Mouse (Mus musculus): ENCODE results near the gene Adgrl3. TPM values are rescaled to one million over a fixed set of nuclear protein-coding genes. Genes with fewer than 3 reads are reported as not detected.
A peak's percentile ranks its signal among the peaks of the same experiment; 100 is the strongest.

Gene Adgrl3
- total RNA-seq, 2 experiments from 2014 or later: 157 to 179 TPM

DNA sequence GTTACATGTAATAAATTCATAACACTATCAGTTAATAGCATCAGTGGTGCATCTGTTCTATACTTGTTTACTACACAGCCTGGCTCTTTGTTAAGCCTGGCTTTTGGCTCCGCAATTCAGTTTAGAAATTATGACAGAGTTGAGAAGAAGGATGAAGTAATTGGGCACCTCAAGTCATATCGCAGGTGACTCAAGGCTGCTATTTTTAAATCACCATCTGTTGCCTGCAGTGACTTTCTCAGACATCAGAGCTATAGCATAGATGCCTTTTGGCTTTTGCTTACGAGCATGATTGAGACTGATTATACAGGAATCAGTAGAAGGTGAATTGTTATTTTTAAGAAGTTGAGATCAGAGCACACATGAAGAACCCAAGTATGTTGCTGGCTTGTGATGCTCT, 236.2 kb downstream of the Adgrl3 start:
- DNase-seq: no peak

- DNase-seq: no peak
Measured at GRCm38 (mm10) chr5:81269689-81270088, 249.8 kb downstream of the Adgrl3 start.

DNA sequence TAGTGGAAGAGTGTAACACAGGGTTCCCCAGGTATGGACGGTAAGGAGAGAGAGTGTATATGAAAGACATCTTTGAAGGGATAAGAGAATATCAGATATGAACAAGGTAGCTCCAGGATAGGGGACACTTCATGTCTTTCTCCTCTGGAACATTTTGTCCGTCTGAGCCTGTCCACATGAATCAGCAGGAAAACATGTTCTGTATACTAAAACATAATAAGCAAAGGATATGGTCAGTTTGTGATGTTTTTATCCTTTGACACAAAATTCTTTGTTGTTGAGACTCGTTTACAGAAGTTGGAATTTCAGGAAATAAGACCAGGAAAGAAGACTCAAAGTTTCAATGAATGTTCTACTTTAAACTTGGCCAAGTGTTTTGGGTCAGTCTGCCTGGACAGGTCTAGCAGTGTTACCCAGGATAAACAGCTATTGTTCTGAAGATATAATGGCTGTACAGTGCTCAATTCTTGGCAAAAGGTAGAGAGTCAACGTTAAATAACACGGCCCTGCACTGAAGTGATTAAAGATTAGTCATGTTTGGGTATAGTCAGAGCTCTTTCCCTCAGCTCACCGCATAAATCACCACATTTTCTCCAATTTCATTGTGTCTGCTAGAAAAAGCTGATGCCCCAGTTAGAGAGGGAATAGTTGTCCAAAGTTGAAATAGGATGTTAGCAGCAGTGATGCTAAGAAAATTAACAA, 255.6 kb downstream of the Adgrl3 start:
- no peak for DNase-seq

DNA sequence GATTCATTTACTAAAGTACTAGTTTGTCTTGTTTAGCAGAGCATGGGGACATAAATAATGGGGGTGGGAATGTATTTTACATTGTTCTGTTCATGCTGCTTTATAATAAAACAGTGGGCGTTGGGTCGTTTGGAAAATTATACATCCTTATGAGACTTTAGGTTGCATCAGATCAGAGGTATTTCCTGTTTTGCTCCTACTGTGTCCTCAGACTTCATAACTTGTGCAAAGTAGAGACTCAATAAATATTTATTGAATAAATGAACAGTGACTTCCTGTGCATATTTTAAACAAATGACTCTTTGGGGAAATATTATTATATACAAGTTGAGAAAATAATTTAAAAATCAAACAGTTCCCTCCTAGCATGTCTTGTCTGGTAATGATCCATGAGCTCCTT, 259.3 kb downstream of the Adgrl3 start:
- DNase-seq: no peak

DNA sequence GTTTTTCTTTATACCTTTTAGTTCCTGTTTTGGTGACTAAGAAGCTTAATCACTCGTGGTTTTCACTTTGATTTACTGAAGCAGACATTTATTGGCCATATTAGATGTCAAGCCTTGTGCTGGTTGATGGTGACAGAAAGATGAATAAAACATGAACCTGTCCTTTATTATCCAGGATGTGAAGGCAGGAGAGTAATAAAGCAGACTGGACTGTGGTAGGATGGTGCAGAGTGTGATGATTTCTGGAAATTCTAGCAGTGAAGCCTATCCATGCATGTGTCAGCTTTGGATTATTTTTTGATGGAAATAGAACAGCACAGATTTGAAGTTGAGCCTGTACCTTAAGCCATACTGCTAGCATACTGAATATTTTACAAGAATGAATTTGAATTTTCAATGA, 265.7 kb downstream of the Adgrl3 start:
- no peak for DNase-seq

GRCm38 (mm10) chr5:81301874-81302273, 281.9 kb downstream of the Adgrl3 start:
- DNase-seq: no peak

- DNase-seq: no peak
Measured at GRCm38 (mm10) chr5:81317406-81318112, 297.6 kb downstream of the Adgrl3 start.

DNA sequence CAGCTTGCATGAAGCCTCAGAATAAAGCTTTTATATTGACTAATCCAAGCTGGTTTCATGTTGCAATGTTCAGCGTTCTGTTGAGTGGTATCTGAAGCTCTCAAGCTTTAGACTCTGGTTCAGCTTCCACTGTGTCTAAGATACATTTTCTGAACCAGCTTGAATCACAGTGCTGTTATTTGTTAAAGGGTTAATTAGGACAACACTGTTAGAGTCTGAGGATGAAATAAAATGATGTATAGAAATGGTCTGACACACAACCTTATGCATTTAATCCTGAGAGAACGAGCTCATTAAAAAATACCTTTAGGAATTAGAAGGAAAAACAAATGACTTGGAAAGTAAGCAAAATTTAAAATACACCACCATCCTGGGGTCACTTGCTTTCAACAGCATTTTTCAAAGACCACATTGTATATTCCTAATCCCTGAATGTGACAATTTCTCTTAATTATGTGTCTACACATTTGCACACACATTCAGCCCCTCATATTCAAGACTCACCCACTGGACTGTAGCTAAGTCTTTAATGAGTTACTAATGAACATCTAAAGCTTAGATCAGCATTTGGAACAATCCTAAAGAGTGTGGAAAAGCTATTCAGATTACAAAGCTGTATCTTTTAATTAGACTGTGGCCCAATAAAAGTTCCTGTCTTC, 301.5 kb downstream of the Adgrl3 start:
- DNase-seq: no peak

GRCm38 (mm10) chr5:81322064-81322463, 302.1 kb downstream of the Adgrl3 start:
- DNase-seq: no peak

DNA sequence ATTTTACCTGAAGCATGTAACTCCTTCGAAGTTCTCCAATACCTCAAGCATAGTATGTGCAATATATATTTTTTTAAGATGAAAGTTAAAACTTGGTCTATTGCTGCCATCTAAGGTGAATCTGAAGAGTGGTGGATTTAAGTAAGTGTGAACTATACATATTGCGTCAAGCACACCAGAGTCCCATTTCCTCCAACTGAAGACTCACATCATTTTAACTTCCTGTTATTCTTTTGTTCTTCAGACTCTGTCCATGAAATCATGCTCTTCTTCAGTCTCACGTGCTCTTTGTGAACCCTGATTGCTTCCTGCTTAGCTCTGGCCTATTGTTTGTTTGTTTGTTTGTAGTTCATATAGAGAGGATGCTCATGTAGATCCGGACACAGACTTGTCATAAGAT, 307.0 kb downstream of the Adgrl3 start:
- no peak for DNase-seq

DNA sequence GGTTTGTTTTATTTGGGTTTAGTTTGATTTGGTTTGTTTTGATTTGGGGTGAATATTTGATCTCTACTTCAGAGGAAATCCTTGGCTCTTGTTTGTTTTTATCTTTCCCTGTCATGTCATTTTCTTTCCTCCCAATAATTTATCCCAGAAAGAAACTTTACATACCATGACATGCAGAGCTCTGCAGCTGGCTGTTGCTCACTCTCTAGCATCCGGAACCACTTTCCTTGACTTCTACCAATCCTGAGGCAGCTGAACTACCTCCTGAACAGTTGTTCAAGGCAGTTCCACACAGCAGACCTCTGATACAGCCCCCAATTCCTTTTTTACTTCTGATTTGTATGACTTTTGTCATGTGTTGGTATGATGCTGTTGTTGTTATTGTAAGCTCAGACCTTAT, 307.5 kb downstream of the Adgrl3 start:
- DNase-seq: no peak

DNA sequence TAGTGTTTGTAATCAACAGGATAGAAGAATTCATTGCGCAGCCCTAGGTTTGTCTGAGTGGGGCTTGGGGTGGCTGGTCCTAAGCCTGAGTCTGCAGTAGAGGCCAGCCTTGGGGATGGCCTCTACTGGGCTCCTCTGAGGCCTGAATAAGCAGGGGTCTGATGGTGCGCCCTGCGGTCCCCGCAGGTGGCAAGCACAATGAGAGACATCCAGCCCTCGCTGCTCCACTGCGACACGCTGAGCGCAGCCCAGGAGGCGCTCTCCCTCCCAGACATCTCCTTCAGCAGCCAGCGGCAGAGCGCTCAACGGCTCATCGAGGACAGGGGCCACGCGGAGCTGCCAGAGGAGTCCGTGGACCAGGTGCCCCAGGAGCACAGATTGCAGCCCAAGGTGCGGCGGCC, 309.6 kb downstream of the Adgrl3 start:
- DNase-seq: no peak

- DNase-seq: no peak
Measured at GRCm38 (mm10) chr5:81344330-81344729, 324.4 kb downstream of the Adgrl3 start.

DNA sequence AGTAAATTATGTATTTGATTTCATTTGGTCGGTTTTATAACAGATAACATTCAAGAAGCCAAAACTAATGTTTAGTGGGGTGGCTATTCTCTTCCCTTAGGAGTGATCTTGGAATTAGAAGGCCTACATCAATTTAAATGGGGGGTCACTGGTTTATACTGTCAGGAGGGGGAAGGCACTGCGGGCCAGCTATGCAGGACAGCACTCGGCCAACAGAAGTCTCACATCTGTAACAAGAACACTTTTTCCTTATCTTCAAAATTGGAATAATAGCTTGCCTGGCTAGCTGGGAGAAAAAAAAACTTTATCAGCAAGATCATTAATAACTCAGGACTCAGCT, 325.1 kb downstream of the Adgrl3 start:
- no peak for DNase-seq

DNA sequence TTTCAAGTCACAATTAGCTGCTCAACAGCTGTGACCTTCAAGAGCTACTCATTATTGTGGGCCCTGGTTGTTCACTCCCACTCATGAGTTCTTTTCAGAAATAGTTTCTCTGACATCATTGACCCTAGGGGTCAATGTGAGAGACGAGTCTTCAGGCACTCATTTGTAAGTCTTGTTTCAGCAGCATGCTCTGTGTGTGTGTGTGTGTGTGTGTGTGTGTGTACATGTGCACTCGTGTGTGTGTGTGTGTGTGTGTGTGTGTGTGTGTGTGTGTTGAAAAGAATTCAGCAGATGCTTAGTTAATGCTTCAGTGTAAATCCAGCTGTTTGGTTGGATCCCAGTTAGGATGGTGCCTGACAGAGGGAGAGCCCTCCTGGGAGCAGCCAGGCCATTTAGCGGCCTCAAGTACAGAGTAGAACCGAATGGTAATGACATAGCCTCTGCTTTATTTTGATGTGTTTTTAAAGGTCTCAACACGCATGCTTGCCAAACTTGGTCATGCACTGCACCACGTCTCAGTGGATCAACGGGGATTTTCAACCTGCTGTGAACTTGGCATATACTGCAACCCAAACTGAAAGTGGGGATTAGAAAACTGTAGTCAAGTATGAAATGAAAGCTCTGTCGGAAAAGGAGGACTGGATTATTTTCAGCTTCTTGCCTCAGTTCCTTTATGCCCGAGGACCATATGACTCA, 325.6 kb downstream of the Adgrl3 start:
- no peak for DNase-seq

DNA sequence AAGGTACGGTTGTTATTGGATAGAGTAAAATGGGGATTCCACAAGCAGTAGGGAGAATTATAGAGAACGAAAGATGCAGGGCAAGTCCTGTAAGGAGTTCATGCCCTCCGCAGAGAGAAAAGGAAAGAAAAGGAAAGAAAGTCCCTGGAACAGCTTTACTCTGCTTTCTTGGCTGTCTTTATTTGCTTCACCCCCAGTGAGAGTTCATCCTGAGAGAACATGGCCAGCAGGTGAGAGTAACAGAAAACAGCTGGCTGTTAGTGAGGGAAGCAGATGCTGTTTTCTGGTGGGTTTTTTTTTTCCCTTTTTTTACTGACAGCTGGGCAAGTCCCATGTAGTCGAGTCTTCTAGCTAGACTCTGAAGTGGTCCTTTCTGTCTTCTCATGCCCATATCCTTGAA, 327.6 kb downstream of the Adgrl3 start:
- no peak for DNase-seq

DNA sequence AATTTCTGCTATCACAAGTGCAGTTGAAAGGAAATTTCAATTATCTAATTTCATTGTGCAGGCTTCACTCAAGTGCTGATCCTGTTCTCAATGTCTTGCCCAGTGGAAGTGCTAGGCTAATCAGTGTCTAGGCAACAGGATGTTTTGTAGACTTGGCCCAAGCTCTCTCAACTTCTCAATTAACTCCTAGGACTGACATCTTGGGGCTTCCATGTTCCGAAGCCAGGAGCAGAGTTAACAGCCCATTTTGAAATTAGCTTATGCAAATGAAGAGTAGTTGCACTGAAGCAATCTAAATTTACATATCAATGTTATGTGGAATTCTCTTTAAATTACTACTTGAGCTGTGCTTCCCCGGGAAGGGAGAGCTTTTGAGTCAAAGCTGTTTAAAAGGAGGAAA, 339.6 kb downstream of the Adgrl3 start:
- peak in 1 of 2 experiments; percentile 8 for DNase-seq

GRCm38 (mm10) chr5:81364198-81364643, 344.3 kb downstream of the Adgrl3 start:
- DNase-seq: peak; percentile 15 to 18

DNA sequence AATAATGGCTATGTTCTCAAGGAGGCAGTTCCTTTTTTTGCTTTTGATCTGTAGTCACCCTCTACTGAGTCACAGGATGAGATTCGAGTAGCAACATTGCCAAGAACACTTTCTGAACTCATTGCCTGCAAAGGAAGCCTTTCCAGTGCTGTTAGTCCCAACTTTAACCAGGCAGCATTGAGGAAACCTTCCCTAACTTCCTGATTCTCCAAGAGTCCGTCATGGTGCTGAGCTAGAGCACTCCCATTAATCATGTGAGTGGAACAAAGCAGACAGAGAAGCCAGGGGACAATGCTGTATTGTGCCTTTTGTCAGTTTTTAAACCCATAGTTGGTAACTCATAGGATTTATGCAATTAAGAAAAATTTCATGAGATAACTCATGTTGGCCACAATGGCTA, 345.3 kb downstream of the Adgrl3 start:
- DNase-seq: no peak

- no peak for DNase-seq
Measured at GRCm38 (mm10) chr5:81370126-81370850, 350.4 kb downstream of the Adgrl3 start.

DNA sequence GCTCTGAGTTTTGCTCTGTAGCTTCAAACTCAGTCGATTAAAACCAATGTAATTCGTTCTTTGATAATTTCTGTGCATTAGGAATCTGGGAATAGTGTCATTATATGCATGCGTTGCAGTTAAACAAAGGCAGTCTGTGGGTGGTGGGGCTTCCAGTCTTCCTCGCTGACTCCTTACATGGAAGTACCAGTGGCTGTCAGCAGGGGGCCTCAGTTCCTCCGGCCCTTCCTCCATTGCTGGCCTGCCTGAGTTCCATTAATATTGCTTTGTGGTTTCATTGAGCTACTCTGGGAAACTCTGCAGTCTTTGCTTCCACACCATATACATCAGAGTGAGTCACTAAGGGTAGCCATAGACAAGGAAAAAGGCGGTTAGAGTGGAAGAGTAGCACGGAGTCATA, 356.1 kb downstream of the Adgrl3 start:
- no peak for DNase-seq

DNA sequence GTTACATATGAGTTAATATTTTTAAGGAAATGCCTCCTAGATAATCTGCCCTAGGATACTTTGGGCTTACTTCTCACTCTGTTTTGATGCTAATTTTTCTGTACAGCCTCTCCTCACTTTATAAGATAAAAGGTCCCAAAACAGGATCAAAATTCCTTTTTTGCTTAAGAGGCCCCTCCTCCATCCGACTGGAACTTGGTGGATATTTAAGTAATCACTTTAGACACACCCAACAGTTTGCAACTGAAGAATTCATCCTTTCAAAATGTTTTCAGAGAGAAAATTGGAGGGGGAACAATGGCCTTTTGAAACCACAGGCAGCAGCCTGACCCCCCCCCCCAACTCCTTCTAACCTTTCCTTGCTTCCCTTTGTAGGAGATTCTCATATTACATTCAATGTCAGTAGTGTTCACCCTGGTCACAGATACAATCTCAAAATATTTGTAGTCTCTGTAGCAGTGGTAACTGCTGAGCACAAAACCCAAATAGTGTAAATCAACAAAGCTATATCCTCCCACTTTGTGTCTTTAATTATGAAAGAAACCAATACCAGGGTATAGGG, 385.7 kb downstream of the Adgrl3 start:
- DNase-seq: no peak

Measured in layer of hippocampus, postnatal 36 days (tissue).